ENCODE assay signal across 14 mouse cellular contexts in genomic region chr16:19087914-19088313, GRCm38 (mm10).
A peak's percentile ranks its signal among the peaks of the same experiment; 100 is the strongest.
DNase-seq lines count a peak whose midpoint lies in the region; ATAC-seq and TF ChIP-seq lines count a peak whose summit lies in the region.
"Had no signal": no experiment of that assay in that cellular context is flagged by ENCODE, and none has a peak within 500 bp of the region (broad histone marks: within the 10 kb centered on the region; RNA-seq: fewer than 3 reads in every experiment).

No protein-coding gene starts in this region.

- WGBS in kidney, adult 2 months: 3% methylated on average over 1 of the region's 1 CpGs
- WGBS in midbrain, postnatal 0 days: 0% methylated on average over 1 of the region's 1 CpGs
- 12% methylated on average over 1 of the region's 1 CpGs for WGBS in midbrain, embryonic 11.5 days

- intact Hi-C loops in heart, postnatal 10 days (cut with DNase I): no loop called here

- DNase-seq in kidney, adult 2 months: peak; percentile 15
- DNase-seq in kidney, postnatal 14 days: no peak
- DNase-seq in midbrain, postnatal 0 days (ENCODE audit: low spot score): peak; percentile 5
- DNase-seq in midbrain, embryonic 11.5 days (ENCODE audit: low spot score, missing footprints): no peak
- peak; percentile 32 for DNase-seq in embryo, embryonic 11 days
- no peak for DNase-seq in heart, postnatal 10 days
- no peak for DNase-seq in urinary bladder, adult 2 months (ENCODE audit: low spot score)
- DNase-seq: adrenal gland, adult 2 months; cerebellum, adult 11-12 months; gastrocnemius, postnatal 36 days; heart, postnatal 36 days had no signal

- H3K4me2 ChIP-seq in midbrain, postnatal 0 days (ENCODE audit: low read depth, low read length, poor library complexity, severe bottlenecking): no peak overlapping the region
- H3K4me2 ChIP-seq in midbrain, embryonic 11.5 days: no peak overlapping the region
- H3K4me2 ChIP-seq: liver, embryonic 15.5 days had no signal

- H3K27me3 ChIP-seq in kidney, adult 2 months (replicated peaks; ENCODE audit: control insufficient read depth, insufficient read depth, low read length): no peaks in the 10 kb centered on the region
- H3K27me3 ChIP-seq in midbrain, postnatal 0 days (ENCODE audit: insufficient read depth, low read length): no peaks in the 10 kb centered on the region
- H3K27me3 ChIP-seq in midbrain, embryonic 11.5 days (ENCODE audit: control insufficient read depth, insufficient read depth, low read length): no peaks in the 10 kb centered on the region
- H3K27me3 ChIP-seq: liver, embryonic 15.5 days had no signal

- H3K9me3 ChIP-seq in midbrain, postnatal 0 days (ENCODE audit: low read length): no peaks in the 10 kb centered on the region
- no peaks in the 10 kb centered on the region for H3K9me3 ChIP-seq in midbrain, embryonic 11.5 days (ENCODE audit: control insufficient read depth, low read length)
- H3K9me3 ChIP-seq: liver, embryonic 15.5 days had no signal

- no peak for TF ChIP-seq CTCF in kidney, adult 2 months (conservative IDR thresholded peaks at IDR 0.05; ENCODE audit: insufficient read depth, insufficient read length, low read depth, low read length)
- TF ChIP-seq CTCF in midbrain, postnatal 0 days (IDR thresholded peaks at IDR 0.05): peak; percentile 38

- H3K4me1 ChIP-seq in kidney, adult 2 months (ENCODE audit: control insufficient read depth, insufficient read depth, low read length): no peaks in the 10 kb centered on the region; the same call in 1 of the 2 replicates
- no peaks in the 10 kb centered on the region for H3K4me1 ChIP-seq in midbrain, postnatal 0 days (ENCODE audit: insufficient read depth, low read length)
- H3K4me1 ChIP-seq in midbrain, embryonic 11.5 days (ENCODE audit: control insufficient read depth, insufficient read depth, low read length): no peaks in the 10 kb centered on the region
- H3K4me1 ChIP-seq: liver, embryonic 15.5 days had no signal

- no peak for TF ChIP-seq POLR2A in kidney, adult 2 months (IDR thresholded peaks at IDR 0.05; ENCODE audit: low read depth, low read length)

- no peak overlapping the region for H3K4me3 ChIP-seq in kidney, adult 2 months (ENCODE audit: insufficient read depth, low read depth, low read length)
- H3K4me3 ChIP-seq in midbrain, postnatal 0 days (ENCODE audit: low read depth, low read length): no peak overlapping the region
- H3K4me3 ChIP-seq in midbrain, embryonic 11.5 days (ENCODE audit: low read depth, low read length): no peak overlapping the region
- H3K4me3 ChIP-seq: erythroblast, embryonic 14.5 days; liver, embryonic 15.5 days had no signal

- no peak for ATAC-seq in midbrain, postnatal 0 days (ENCODE audit: low FRiP score)
- no peak for ATAC-seq in midbrain, embryonic 11.5 days (ENCODE audit: low FRiP score)
- ATAC-seq in erythroid progenitor cell, adult 5-6 weeks (replicated peaks; ENCODE audit: low FRiP score, poor library complexity, severe bottlenecking): no peak

- no peaks in the 10 kb centered on the region for H3K36me3 ChIP-seq in kidney, adult 2 months (ENCODE audit: control insufficient read depth, insufficient read depth, low read length)
- H3K36me3 ChIP-seq in midbrain, postnatal 0 days (ENCODE audit: insufficient read depth, low read length): no peaks in the 10 kb centered on the region
- H3K36me3 ChIP-seq in midbrain, embryonic 11.5 days (ENCODE audit: control insufficient read depth, insufficient read depth, low read length): no peaks in the 10 kb centered on the region
- H3K36me3 ChIP-seq: liver, embryonic 15.5 days had no signal

- no peak overlapping the region for H3K27ac ChIP-seq in kidney, adult 2 months (ENCODE audit: insufficient read depth, low read depth, low read length)
- no peak overlapping the region for H3K27ac ChIP-seq in midbrain, postnatal 0 days (ENCODE audit: low read depth, low read length)
- no peak overlapping the region for H3K27ac ChIP-seq in midbrain, embryonic 11.5 days (ENCODE audit: low read depth, low read length)
- H3K27ac ChIP-seq: liver, embryonic 15.5 days had no signal

- no peak overlapping the region for H3K9ac ChIP-seq in midbrain, postnatal 0 days (replicated peaks; ENCODE audit: low read length, poor library complexity, severe bottlenecking)
- no peak overlapping the region for H3K9ac ChIP-seq in midbrain, embryonic 11.5 days (ENCODE audit: low read length)
- H3K9ac ChIP-seq: liver, embryonic 15.5 days had no signal

Comparison
In these comparisons a context has a peak if more than half of its experiments do, and no peak if none do; other contexts are left out.
1. DNase-seq: peak in kidney, adult 2 months (single experiment), midbrain, postnatal 0 days (single experiment) and embryo, embryonic 11 days (single experiment); none in kidney, postnatal 14 days (single experiment), midbrain, embryonic 11.5 days (single experiment), heart, postnatal 10 days (0 of 2) and urinary bladder, adult 2 months (single experiment).